Mouse (Mus musculus) lung, embryonic 14.5 days (tissue): Measurements from ENCODE around the gene Wdr54. TPM values are rescaled to one million over a fixed set of nuclear protein-coding genes. Genes with fewer than 3 reads are reported as not detected.

Source experiments
- ATAC-seq: fragments of 200-750 bp; cut with Nextera tagmentation; 2 replicates; pipeline ENCODE4 v1.8.0; 2017; ENCODE audit warnings: mild to moderate bottlenecking, moderate TSS enrichment, moderate library complexity; ENCODE audit not compliant: insufficient read depth
- DNase-seq: peaks from one replicate; pipeline ENCODE4 v3.0.0-alpha.2; 2015
- H3K27ac ChIP-seq: fragments of 300-500 bp; sonication (generic); 2 replicates; pipeline ENCODE4 v1.5.1; 2014; ENCODE audit warnings: low read depth, mild to moderate bottlenecking, moderate library complexity
- H3K27me3 ChIP-seq: fragments of 300-500 bp; sonication (generic); 2 replicates; pipeline ENCODE4 v1.6.1; 2014; ENCODE audit warnings: low read length, control low read depth; ENCODE audit not compliant: insufficient read depth
- H3K36me3 ChIP-seq: fragments of 300-500 bp; sonication (generic); 2 replicates; pipeline ENCODE4 v1.6.1; 2014; ENCODE audit warnings: control low read depth; ENCODE audit not compliant: insufficient read depth
- H3K4me1 ChIP-seq: fragments of 300-500 bp; sonication (generic); 2 replicates; pipeline ENCODE4 v1.6.1; 2014; ENCODE audit warnings: antibody characterized with exemption, control low read depth; ENCODE audit not compliant: insufficient read depth
- H3K4me2 ChIP-seq: fragments of 300-500 bp; sonication (generic); 2 replicates; pipeline ENCODE4 v1.6.1; 2014; ENCODE audit warnings: mild to moderate bottlenecking
- H3K4me3 ChIP-seq: fragments of 300-500 bp; sonication (generic); 2 replicates; pipeline ENCODE4 v1.5.1; 2014; ENCODE audit warnings: low read depth, low read length
- H3K9ac ChIP-seq: fragments of 300-500 bp; sonication (generic); 2 replicates; pipeline ENCODE4 v1.6.1; 2014
- H3K9me3 ChIP-seq: fragments of 300-500 bp; sonication (generic); 2 replicates; pipeline ENCODE4 v1.6.1; 2016; ENCODE audit warnings: low read depth, low read length, control low read depth
- CTCF ChIP-seq: IDR thresholded peaks from 2 replicates; pipeline ENCODE4 v1.5.1; 2016; ENCODE audit warnings: antibody characterized with exemption, low read depth
- WGBS: fragments of 180-500 bp; shearing (Covaris S2); extraction: QIAGEN DNeasy Blood & Tissue Kit; methylation state at CpG from one replicate; pipeline ENCODE4 v1.1.7; 2014; 5-methylcytosine and 5-hydroxymethylcytosine counted together
- polyA plus RNA-seq: library from polyadenylated mRNA; unstranded; fragments of >200 nt; fragmentation: Nextera tagmentation; extraction: Ambion mirVana; gene quantifications from 2 replicates; pipeline ENCODE4 v1.2.1, GENCODE M21; 2014

Wdr54 gene
- polyA plus RNA-seq, 1 experiment from 2014 or later, result 8.5 TPM

DNA sequence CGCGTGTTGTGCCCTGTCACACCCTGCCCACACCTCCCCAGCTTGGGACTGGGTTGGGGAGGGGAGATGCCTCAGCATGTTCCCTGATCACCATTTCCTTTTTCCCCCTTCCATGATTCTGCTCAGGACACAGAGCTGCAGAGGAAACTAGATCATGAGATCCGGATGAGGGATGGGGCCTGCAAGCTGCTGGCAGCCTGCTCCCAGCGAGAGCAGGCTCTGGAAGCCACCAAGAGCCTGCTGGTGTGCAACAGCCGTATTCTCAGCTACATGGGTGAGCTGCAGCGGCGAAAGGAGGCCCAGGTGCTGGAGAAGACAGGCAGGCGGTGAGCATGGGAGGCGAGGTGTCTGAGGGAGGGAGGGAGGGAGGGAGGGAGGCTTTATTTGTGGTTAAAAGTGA is 10.4 kb downstream of the Wdr54 start:
- H3K9me3 ChIP-seq, result no peaks in the 10 kb centered on the region
- DNase-seq (no peak), ATAC-seq (no peak)
- H3K27ac ChIP-seq, result peak overlapping the region; percentile 24; the same call in 1 of the 2 replicates
- no peak overlapping the region for H3K4me2 ChIP-seq
- H3K36me3 ChIP-seq, result peaks cover 49% of the 10 kb centered on the region
- no peak overlapping the region; the same call in 1 of the 2 replicates for H3K9ac ChIP-seq
- no peak overlapping the region for H3K4me3 ChIP-seq
- WGBS, result 49% methylated on average over 9 of the region's 9 CpGs
- no peak for TF ChIP-seq CTCF
- peaks cover 8% of the 10 kb centered on the region for H3K4me1 ChIP-seq
- no peaks in the 10 kb centered on the region for H3K27me3 ChIP-seq

DNA sequence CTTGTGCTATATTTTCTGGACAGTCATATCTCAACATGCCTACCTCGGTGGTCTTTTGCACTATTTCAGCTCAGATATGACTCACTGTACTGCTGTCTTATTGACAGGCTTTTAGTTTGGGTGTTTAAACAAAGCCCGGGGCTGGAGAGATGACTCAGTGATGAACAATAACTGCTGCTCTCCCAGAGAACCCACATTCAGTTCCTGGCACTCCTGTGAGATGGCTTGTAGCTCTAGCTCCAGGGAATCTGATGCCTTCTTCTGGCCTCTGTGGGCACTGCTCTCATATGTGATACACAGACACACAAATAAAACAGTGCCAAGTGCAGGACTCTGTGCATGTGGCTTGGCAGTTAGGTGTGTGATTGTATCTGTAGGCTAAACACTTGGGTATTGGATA is 11.0 kb downstream of the Wdr54 start:
- ATAC-seq (no peak), DNase-seq (no peak)
- Histone ChIP-seq H3K36me3 (peaks cover 45% of the 10 kb centered on the region), H3K9me3 (no peaks in the 10 kb centered on the region), H3K4me1 (peaks cover 8% of the 10 kb centered on the region), H3K27me3 (no peaks in the 10 kb centered on the region), H3K4me3 (no peak overlapping the region), H3K4me2 (no peak overlapping the region), H3K27ac (no peak overlapping the region), H3K9ac (no peak overlapping the region)
- TF ChIP-seq CTCF, result no peak
- WGBS, result 67% methylated on average over 2 of the region's 2 CpGs

DNA sequence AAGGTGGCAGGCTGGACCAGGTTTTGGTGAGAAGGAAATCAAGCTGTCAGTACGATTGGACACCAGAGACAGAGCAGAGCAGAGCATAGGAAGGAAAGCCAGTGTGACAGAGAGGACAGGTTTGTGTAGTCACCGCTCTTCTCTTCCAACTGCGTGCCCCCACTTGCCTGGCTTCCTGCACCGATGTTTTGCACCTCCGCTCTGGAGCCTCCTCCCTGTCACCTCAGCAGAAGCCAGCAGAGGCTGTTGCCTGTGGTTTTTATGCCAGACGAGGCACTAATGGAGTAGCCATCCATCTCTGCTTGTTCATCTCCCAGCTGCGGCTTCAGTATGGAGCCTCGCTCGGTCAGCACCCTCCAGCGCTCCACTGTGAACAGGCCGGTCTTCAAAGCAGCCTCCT is 13.3 kb downstream of the Wdr54 start:
- H3K27me3 ChIP-seq, result no peaks in the 10 kb centered on the region
- no peak overlapping the region for H3K4me2 ChIP-seq
- H3K36me3 ChIP-seq, result peaks cover 30% of the 10 kb centered on the region
- H3K9ac ChIP-seq, result no peak overlapping the region
- H3K27ac ChIP-seq, result no peak overlapping the region
- peaks cover 14% of the 10 kb centered on the region for H3K4me1 ChIP-seq
- no peak for TF ChIP-seq CTCF
- no peak overlapping the region for H3K4me3 ChIP-seq
- ATAC-seq (no peak), DNase-seq (no peak)
- H3K9me3 ChIP-seq, result no peaks in the 10 kb centered on the region
- WGBS, result 47% methylated on average over 11 of the region's 11 CpGs

DNA sequence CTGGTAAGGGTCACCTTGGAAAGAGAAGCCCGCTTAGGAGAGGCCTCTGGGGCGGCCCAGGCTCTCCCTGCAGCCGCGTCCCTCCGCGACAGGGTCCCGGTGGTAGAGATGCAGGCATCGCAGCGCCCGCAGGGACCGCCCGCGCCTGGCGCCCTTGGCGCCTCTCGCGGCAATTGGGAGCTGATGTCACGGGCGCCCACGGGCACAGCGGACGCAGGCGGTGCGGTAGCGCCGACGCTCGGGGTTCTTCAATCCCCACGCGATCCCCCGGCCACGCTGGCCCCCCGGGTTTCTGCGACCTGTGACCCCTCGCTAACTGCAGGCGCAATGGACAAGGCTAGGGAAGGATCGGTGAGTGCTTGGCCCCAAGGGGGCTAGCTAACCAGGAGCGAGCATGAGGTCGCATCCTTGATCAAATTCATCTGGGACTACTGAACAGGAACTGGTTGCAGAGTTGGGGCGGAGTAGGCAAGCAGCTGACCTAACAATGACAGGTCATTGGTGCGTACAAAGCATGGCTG is 13.9 kb downstream of the Wdr54 start:
- no peak for TF ChIP-seq CTCF
- H3K27me3 ChIP-seq, result no peaks in the 10 kb centered on the region
- no peaks in the 10 kb centered on the region for H3K9me3 ChIP-seq
- peak overlapping the region; percentile 63 for H3K4me2 ChIP-seq
- H3K36me3 ChIP-seq, result peaks cover 24% of the 10 kb centered on the region; the same call in 1 of the 2 replicates
- whole genome bisulfite sequencing, result 9% methylated on average over 41 of the region's 41 CpGs
- DNase-seq, result peak; percentile 30
- peaks cover 14% of the 10 kb centered on the region for H3K4me1 ChIP-seq
- H3K9ac ChIP-seq, result peak overlapping the region; percentile 55
- H3K4me3 ChIP-seq, result peak overlapping the region; percentile 28
- no peak for ATAC-seq
- peak overlapping the region; percentile 58; the same call in 1 of the 2 replicates for H3K27ac ChIP-seq

DNA sequence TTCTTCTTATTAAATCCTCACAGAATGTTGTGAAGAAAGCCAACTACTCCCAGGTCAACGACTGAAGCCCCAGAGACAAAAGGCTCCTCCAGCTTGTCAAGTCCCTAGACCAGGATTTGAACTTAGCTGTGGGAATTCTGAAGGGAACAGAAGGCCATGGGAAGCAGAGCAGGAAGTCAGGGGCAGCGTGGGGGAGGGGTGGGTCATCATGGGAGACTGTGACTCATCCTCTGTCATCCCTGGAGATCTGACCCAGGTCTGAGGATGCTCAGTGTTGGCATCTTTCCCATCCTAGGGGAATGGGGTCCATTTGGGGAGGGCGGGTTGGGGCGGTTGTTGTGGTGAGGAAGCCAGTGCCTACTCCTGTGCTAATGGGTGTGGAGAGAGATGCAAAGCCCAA is 14.6 kb downstream of the Wdr54 start:
- Histone ChIP-seq H3K4me1 (peaks cover 14% of the 10 kb centered on the region), H3K4me3 (peak overlapping the region; percentile 28; the same call in 1 of the 2 replicates), H3K36me3 (peaks cover 18% of the 10 kb centered on the region; the same call in 1 of the 2 replicates), H3K9ac (peak overlapping the region; percentile 55), H3K27ac (peak overlapping the region; percentile 58; the same call in 1 of the 2 replicates), H3K4me2 (peak overlapping the region; percentile 63), H3K27me3 (no peaks in the 10 kb centered on the region), H3K9me3 (no peaks in the 10 kb centered on the region)
- TF ChIP-seq CTCF, result no peak
- WGBS, result 44% methylated on average over 4 of the region's 4 CpGs
- ATAC-seq, result no peak
- DNase-seq, result peak; percentile 28

DNA sequence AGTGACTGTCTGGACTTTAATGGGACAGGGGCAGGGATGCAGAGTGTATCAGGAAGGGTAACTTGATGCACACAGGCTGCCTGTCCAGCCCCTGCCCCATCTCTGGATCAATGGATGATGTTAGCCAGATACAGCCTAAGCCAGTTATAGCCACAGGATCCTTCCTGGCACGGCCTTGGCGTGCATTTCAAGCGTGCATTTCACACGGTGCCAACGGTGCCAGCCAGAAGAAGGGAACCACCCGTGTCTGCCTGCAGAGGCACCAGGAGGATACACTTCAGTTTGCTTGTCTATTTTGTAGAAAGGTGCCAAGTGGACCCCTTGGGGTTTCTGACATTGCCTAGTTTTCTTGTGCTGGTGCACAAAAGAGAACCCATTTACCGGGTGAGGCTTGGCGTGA is 16.2 kb downstream of the Wdr54 start:
- Histone ChIP-seq H3K4me1 (peaks cover 27% of the 10 kb centered on the region), H3K9me3 (no peaks in the 10 kb centered on the region), H3K36me3 (peaks cover 10% of the 10 kb centered on the region; the same call in 1 of the 2 replicates), H3K9ac (no peak overlapping the region), H3K27ac (no peak overlapping the region), H3K4me3 (no peak overlapping the region), H3K27me3 (no peaks in the 10 kb centered on the region), H3K4me2 (no peak overlapping the region)
- 92% methylated on average over 8 of the region's 8 CpGs for WGBS
- no peak for TF ChIP-seq CTCF
- no peak for DNase-seq
- no peak for ATAC-seq

DNA sequence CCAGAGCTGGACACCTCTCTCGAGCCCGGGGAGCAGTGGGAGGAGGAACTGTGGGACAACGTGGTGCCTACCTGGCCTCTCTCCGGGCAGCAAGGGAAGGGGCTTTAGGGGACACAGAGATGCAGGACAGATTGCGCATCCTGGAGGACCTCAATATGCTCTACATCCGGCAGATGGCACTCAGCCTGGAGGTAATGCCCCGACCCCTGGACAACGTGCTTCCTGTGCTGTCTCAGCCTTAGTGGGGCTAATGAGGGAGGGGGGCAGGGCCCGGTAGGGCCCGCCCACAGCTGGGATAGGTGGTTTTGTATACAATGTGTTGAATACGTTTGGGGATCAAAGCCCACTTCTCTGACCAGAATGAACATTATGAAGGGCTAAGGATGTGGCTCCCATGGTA is 18.1 kb downstream of the Wdr54 start:
- peak overlapping the region; percentile 61 for H3K4me3 ChIP-seq
- H3K27ac ChIP-seq, result peak overlapping the region; percentile 100
- peaks cover 28% of the 10 kb centered on the region for H3K4me1 ChIP-seq
- H3K4me2 ChIP-seq, result peak overlapping the region; percentile 91
- WGBS, result under 1% methylated on average over 11 of the region's 11 CpGs
- H3K9me3 ChIP-seq, result no peaks in the 10 kb centered on the region
- no peak for TF ChIP-seq CTCF
- H3K9ac ChIP-seq, result peak overlapping the region; percentile 93
- no peaks in the 10 kb centered on the region for H3K27me3 ChIP-seq
- DNase-seq (peak; percentile 76), ATAC-seq (peak; percentile 32)
- H3K36me3 ChIP-seq, result peaks cover 9% of the 10 kb centered on the region; the same call in 1 of the 2 replicates
